Mouse (Mus musculus) heart, embryonic 16.5 days (tissue): ENCODE data around the gene Ganc. TPM values are rescaled to one million over a fixed set of nuclear protein-coding genes. Genes with fewer than 3 reads are reported as not detected.
A peak's percentile ranks its signal among the peaks of the same experiment; 100 is the strongest.

Experiments used
- ATAC-seq: fragments of 200-750 bp; cut with Nextera tagmentation; replicated peaks from 2 replicates; pipeline ENCODE4 v1.8.0; 2017; ENCODE audit warnings: moderate number of reproducible peaks; ENCODE audit not compliant: insufficient read depth, low FRiP score; ENCODE audit errors: extremely low read depth
- H3K27ac ChIP-seq: fragments of 300-500 bp; sonication (generic); 2 replicates; pipeline ENCODE4 v1.5.1; 2014; ENCODE audit warnings: mild to moderate bottlenecking, low read length, control low read depth, moderate library complexity
- H3K27me3 ChIP-seq: fragments of 300-500 bp; sonication (generic); 2 replicates; pipeline ENCODE4 v1.6.1; 2014; ENCODE audit warnings: low read length, mixed read lengths; ENCODE audit not compliant: control insufficient read depth, insufficient read depth
- H3K36me3 ChIP-seq: fragments of 300-500 bp; sonication (generic); 2 replicates; pipeline ENCODE4 v1.6.1; 2014; ENCODE audit not compliant: control insufficient read depth, insufficient read depth
- H3K4me1 ChIP-seq: fragments of 300-500 bp; sonication (generic); 2 replicates; pipeline ENCODE4 v1.6.1; 2014; ENCODE audit warnings: low read length, mixed read lengths; ENCODE audit not compliant: control insufficient read depth, insufficient read depth
- H3K4me2 ChIP-seq: fragments of 300-500 bp; sonication (generic); 2 replicates; pipeline ENCODE4 v1.6.1; 2014; ENCODE audit warnings: low read depth, mild to moderate bottlenecking, control low read depth, low read length
- H3K4me3 ChIP-seq: fragments of 300-500 bp; sonication (generic); 2 replicates; pipeline ENCODE4 v1.5.1; 2014; ENCODE audit warnings: mild to moderate bottlenecking, control low read depth, low read length
- H3K9ac ChIP-seq: fragments of 300-500 bp; sonication (generic); 2 replicates; pipeline ENCODE4 v1.6.1; 2014; ENCODE audit warnings: low read length, control low read depth
- H3K9me3 ChIP-seq: fragments of 300-500 bp; sonication (generic); replicated peaks from 2 replicates; pipeline ENCODE4 v1.6.1; 2016; ENCODE audit warnings: low read length; ENCODE audit not compliant: control insufficient read depth
- WGBS: fragments of 180-500 bp; shearing (Covaris S2); extraction: QIAGEN DNeasy Blood & Tissue Kit; methylation state at CpG from one replicate; pipeline ENCODE4 v1.1.7; 2014; 5-methylcytosine and 5-hydroxymethylcytosine counted together
- polyA plus RNA-seq: library from polyadenylated mRNA; unstranded; fragments of >200 nt; fragmentation: Nextera tagmentation; extraction: Ambion mirVana; gene quantifications from 2 replicates; pipeline ENCODE4 v1.2.1, GENCODE M21; 2015

The Ganc gene
- polyA plus RNA-seq, 1 experiment from 2014 or later = 11.2 TPM

- peak overlapping the region; percentile 14; the same call in 1 of the 2 replicates for H3K4me2 ChIP-seq
- H3K36me3 ChIP-seq = no peaks in the 10 kb centered on the region
- WGBS = 40% methylated on average over 7 of the region's 7 CpGs
- no peaks in the 10 kb centered on the region for H3K27me3 ChIP-seq
- H3K27ac ChIP-seq = peak overlapping the region; percentile 38; the same call in 1 of the 2 replicates
- ATAC-seq = no peak; the same call in 1 of the 2 replicates
- no peak overlapping the region for H3K9ac ChIP-seq
- H3K4me3 ChIP-seq = no peak overlapping the region
- H3K4me1 ChIP-seq = peaks cover 10% of the 10 kb centered on the region
- no peaks in the 10 kb centered on the region for H3K9me3 ChIP-seq
Observed at GRCm38 (mm10) chr2:120463328-120463727, 59.6 kb downstream of the Ganc start.

GRCm38 (mm10) chr2:120464091-120464490 is 60.4 kb downstream of the Ganc start:
- Histone ChIP-seq H3K27me3 (no peaks in the 10 kb centered on the region), H3K4me1 (peaks cover 10% of the 10 kb centered on the region), H3K9ac (no peak overlapping the region), H3K4me2 (no peak overlapping the region), H3K4me3 (no peak overlapping the region), H3K27ac (no peak overlapping the region), H3K36me3 (no peaks in the 10 kb centered on the region), H3K9me3 (no peaks in the 10 kb centered on the region)
- no peak for ATAC-seq
- 67% methylated on average over 8 of the region's 8 CpGs for WGBS

- no peak overlapping the region for H3K27ac ChIP-seq
- no peak overlapping the region for H3K4me3 ChIP-seq
- 85% methylated on average over 2 of the region's 2 CpGs for WGBS
- peaks cover 10% of the 10 kb centered on the region for H3K4me1 ChIP-seq
- ATAC-seq = no peak
- no peaks in the 10 kb centered on the region for H3K27me3 ChIP-seq
- no peaks in the 10 kb centered on the region for H3K9me3 ChIP-seq
- H3K9ac ChIP-seq = no peak overlapping the region
- no peaks in the 10 kb centered on the region for H3K36me3 ChIP-seq
- no peak overlapping the region for H3K4me2 ChIP-seq
Observed at GRCm38 (mm10) chr2:120464732-120465396, 61.2 kb downstream of the Ganc start.

GRCm38 (mm10) chr2:120465397-120465785 is 61.7 kb downstream of the Ganc start:
- H3K4me3 ChIP-seq = no peak overlapping the region
- no peaks in the 10 kb centered on the region for H3K36me3 ChIP-seq
- no peak for ATAC-seq
- H3K9ac ChIP-seq = no peak overlapping the region
- no peak overlapping the region for H3K27ac ChIP-seq
- H3K9me3 ChIP-seq = no peaks in the 10 kb centered on the region
- 78% methylated on average over 5 of the region's 5 CpGs for WGBS
- H3K27me3 ChIP-seq = no peaks in the 10 kb centered on the region
- H3K4me2 ChIP-seq = no peak overlapping the region
- peaks cover 10% of the 10 kb centered on the region for H3K4me1 ChIP-seq

GRCm38 (mm10) chr2:120468011-120468410 is 64.3 kb downstream of the Ganc start:
- Histone ChIP-seq H3K4me3 (no peak overlapping the region), H3K27me3 (no peaks in the 10 kb centered on the region), H3K4me2 (no peak overlapping the region), H3K4me1 (peaks cover 10% of the 10 kb centered on the region), H3K27ac (no peak overlapping the region), H3K9ac (no peak overlapping the region), H3K36me3 (no peaks in the 10 kb centered on the region), H3K9me3 (0 out of 2 replicates have a peak, but pooled peaks cover 2% of the 10 kb centered on the region)
- no peak for ATAC-seq

GRCm38 (mm10) chr2:120469220-120469619 is 65.5 kb downstream of the Ganc start:
- no peaks in the 10 kb centered on the region for H3K4me1 ChIP-seq
- 0 out of 2 replicates have a peak, but pooled peaks cover 2% of the 10 kb centered on the region for H3K9me3 ChIP-seq
- H3K27me3 ChIP-seq = no peaks in the 10 kb centered on the region
- WGBS = 84% methylated on average over 3 of the region's 3 CpGs
- H3K36me3 ChIP-seq = no peaks in the 10 kb centered on the region
- no peak overlapping the region for H3K27ac ChIP-seq
- no peak for ATAC-seq
- H3K4me3 ChIP-seq = no peak overlapping the region
- no peak overlapping the region for H3K4me2 ChIP-seq
- H3K9ac ChIP-seq = no peak overlapping the region

- no peaks in the 10 kb centered on the region for H3K36me3 ChIP-seq
- H3K4me2 ChIP-seq = no peak overlapping the region
- 86% methylated on average over 10 of the region's 10 CpGs for WGBS
- 0 out of 2 replicates have a peak, but pooled peaks cover 2% of the 10 kb centered on the region for H3K9me3 ChIP-seq
- no peaks in the 10 kb centered on the region for H3K27me3 ChIP-seq
- no peak for ATAC-seq
- H3K9ac ChIP-seq = no peak overlapping the region
- no peaks in the 10 kb centered on the region for H3K4me1 ChIP-seq
- no peak overlapping the region for H3K4me3 ChIP-seq
- H3K27ac ChIP-seq = no peak overlapping the region
Observed at GRCm38 (mm10) chr2:120469715-120470114, 66.0 kb downstream of the Ganc start.

- Histone ChIP-seq H3K27ac (no peak overlapping the region), H3K36me3 (no peaks in the 10 kb centered on the region), H3K9ac (no peak overlapping the region), H3K27me3 (no peaks in the 10 kb centered on the region), H3K9me3 (0 out of 2 replicates have a peak, but pooled peaks cover 2% of the 10 kb centered on the region), H3K4me2 (no peak overlapping the region), H3K4me1 (no peaks in the 10 kb centered on the region), H3K4me3 (no peak overlapping the region)
- no peak for ATAC-seq
- WGBS = 78% methylated on average over 4 of the region's 4 CpGs
Observed at GRCm38 (mm10) chr2:120470856-120471255, 67.2 kb downstream of the Ganc start.

GRCm38 (mm10) chr2:120476277-120477087 is 72.8 kb downstream of the Ganc start:
- Histone ChIP-seq H3K27ac (no peak overlapping the region), H3K27me3 (no peaks in the 10 kb centered on the region)
- 77% methylated on average over 13 of the region's 13 CpGs for WGBS

More at GRCm38 (mm10) chr2:120476277-120477087, 72.8 kb downstream of the Ganc start:
- H3K9me3 ChIP-seq = 0 out of 2 replicates have a peak, but pooled peaks cover 2% of the 10 kb centered on the region
- no peak overlapping the region for H3K9ac ChIP-seq
- H3K4me3 ChIP-seq = no peak overlapping the region
- ATAC-seq = no peak
- no peaks in the 10 kb centered on the region for H3K36me3 ChIP-seq
- H3K4me1 ChIP-seq = no peaks in the 10 kb centered on the region
- H3K4me2 ChIP-seq = no peak overlapping the region
